Mouse (Mus musculus) layer of hippocampus, adult 2 months (tissue): ENCODE data around the gene Gosr2. TPM values are rescaled to one million over a fixed set of nuclear protein-coding genes. Genes with fewer than 3 reads are reported as not detected.
A peak's percentile ranks its signal among the peaks of the same experiment; 100 is the strongest.

Experiments
- DNase-seq, 2 experiments: peaks; one replicate each; pipeline ENCODE4 v3.0.0; 2022; ENCODE audit warnings: low spot score in 2 of 2
- H3K27ac ChIP-seq: fragments of 200-600 bp; 2 replicates; pipeline ENCODE4 v1.8.1; 2022
- H3K4me3 ChIP-seq: fragments of 200-600 bp; 2 replicates; pipeline ENCODE4 v1.8.1; 2022; ENCODE audit warnings: mild to moderate bottlenecking
- CTCF ChIP-seq: fragments of 200-600 bp; conservative IDR thresholded peaks from 2 replicates; pipeline ENCODE4 v1.8.1; 2022; ENCODE audit warnings: antibody characterized with exemption, mild to moderate bottlenecking, moderate library complexity
- total RNA-seq, 2 experiments: library from RNA; stranded (reverse); gene quantifications; 2 replicates each; pipeline ENCODE4 v1.2.3; 2021

Gene Gosr2
- total RNA-seq, 2 experiments from 2014 or later: 62.5 to 66.1 TPM

DNA sequence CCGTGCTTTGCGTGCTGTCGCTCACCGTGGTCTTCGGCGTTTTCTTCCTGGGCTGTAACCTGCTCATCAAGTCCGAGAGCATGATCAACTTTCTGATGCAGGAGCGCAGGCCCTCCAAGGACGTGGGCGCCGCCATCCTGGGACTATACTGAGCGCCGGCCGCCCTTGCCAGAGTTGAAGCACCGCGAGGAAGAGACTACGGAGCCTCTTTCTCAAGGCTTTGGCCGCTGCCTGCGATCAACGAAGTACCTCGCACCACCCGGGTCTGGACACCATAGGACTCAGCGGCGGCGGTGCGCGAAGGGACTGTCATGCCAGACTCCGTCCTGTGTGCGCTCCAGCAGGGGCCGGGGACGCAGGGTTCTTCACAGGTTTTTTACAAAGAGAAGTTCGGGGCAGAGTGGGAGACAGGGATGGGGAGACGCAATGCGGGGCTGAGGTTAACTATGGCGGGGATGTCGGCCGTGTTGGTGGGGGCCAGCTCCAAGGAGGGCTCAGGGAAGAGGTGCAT is 47.7 kb downstream of the Gosr2 start:
- peak overlapping the region; percentile 59 for H3K4me3 ChIP-seq
- peak overlapping the region; percentile 95 for H3K27ac ChIP-seq
- no peak for DNase-seq
- TF ChIP-seq CTCF: no peak

- H3K27ac ChIP-seq: peak within 1 kb of the TSS; percentile 95
- H3K4me3 ChIP-seq: peak within 1 kb of the TSS; percentile 59
- TF ChIP-seq CTCF: no peak
- peak; percentile 78 to 86 for DNase-seq
Observed at GRCm38 (mm10) chr11:103649301-103649982, 48.3 kb downstream of the Gosr2 start, which contains the start of gene Rprml. Gene Rprml (plus strand): TSS chr11:103649570.

DNA sequence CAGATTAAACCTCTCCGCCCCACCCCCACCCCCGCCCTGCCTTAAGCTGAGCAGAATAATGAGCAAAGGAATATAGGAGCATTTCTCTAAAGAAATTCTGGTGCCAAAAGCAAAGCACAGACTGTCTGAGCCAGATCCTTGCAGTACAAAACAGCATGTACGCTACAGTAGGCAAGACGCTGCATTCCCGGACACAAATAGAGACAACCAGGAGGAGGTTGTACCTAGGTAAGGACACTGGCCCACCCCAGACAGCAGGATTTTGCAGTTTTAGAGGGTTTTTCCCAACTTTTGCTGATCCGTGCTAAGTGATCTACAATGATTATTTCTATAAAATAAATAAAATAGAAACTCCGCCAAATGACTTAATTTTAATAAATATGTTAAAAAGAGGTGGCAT is 49.0 kb downstream of the Gosr2 start:
- Histone ChIP-seq H3K27ac (peak overlapping the region; percentile 95), H3K4me3 (peak overlapping the region; percentile 59)
- no peak for TF ChIP-seq CTCF
- peak in 1 of 2 experiments; percentile 24 for DNase-seq

DNA sequence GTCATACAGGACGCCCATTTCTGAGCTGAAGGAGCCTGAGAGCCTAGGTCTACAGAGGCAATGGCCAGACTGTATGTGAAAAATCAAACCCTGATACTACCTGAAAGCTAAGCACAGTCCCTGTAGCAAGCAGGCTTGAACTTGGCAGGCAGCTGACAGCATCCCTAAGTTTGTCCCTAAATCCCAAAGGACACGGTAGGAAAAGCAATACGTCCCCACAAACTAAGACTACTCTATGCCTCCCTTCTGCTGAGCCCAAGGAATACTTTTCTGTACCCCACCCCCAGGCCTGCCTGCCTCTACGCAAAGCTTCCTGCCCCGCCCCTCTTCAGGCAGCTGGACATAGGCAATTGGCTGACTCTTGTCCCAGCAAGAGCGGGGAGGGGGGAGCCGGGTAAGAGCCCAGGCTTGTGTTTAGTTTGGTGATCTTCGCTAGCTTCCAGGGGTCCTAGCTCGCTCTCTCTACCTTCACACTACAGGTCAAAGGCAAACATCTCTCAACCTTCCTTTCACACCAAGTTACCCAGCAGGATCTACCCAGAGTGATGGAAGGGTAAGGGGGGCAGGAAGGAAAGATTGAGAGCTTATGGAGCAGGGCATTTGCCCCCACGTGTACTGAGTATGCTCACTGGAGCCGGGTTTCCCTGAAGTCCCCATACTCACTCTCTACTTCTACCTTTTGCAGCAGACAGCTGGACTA is 49.6 kb downstream of the Gosr2 start:
- H3K4me3 ChIP-seq: no peak overlapping the region
- TF ChIP-seq CTCF: no peak
- H3K27ac ChIP-seq: peak overlapping the region; percentile 95; the same call in 1 of the 2 replicates
- DNase-seq: peak in 1 of 2 experiments; percentile 9

GRCm38 (mm10) chr11:103646301-103646700 is 51.4 kb downstream of the Gosr2 start:
- Histone ChIP-seq H3K27ac (no peak overlapping the region), H3K4me3 (no peak overlapping the region)
- DNase-seq: peak in 1 of 2 experiments; percentile 4
- TF ChIP-seq CTCF: no peak

GRCm38 (mm10) chr11:103645731-103646130 is 52.0 kb downstream of the Gosr2 start:
- no peak for TF ChIP-seq CTCF
- peak in 1 of 2 experiments; percentile 3 for DNase-seq
- Histone ChIP-seq H3K4me3 (no peak overlapping the region), H3K27ac (no peak overlapping the region)

- DNase-seq: peak in 1 of 2 experiments; percentile 11
- peak overlapping the region; percentile 60 for H3K27ac ChIP-seq
- no peak overlapping the region for H3K4me3 ChIP-seq
- no peak for TF ChIP-seq CTCF
Observed at GRCm38 (mm10) chr11:103643211-103643610, 54.5 kb downstream of the Gosr2 start.

- no peak overlapping the region for H3K27ac ChIP-seq
- peak; percentile 95 for TF ChIP-seq CTCF
- DNase-seq: peak; percentile 67 to 80
- H3K4me3 ChIP-seq: no peak overlapping the region
Observed at GRCm38 (mm10) chr11:103639407-103639946, 58.2 kb downstream of the Gosr2 start.

GRCm38 (mm10) chr11:103638790-103639189 is 58.9 kb downstream of the Gosr2 start, which contains the start of gene Lyzl6:
Gene Lyzl6 (minus strand): TSS chr11:103638890.
- H3K4me3 ChIP-seq: no peak within 1 kb of the TSS
- H3K27ac ChIP-seq: no peak within 1 kb of the TSS
- no peak for DNase-seq
- TF ChIP-seq CTCF: no peak

- Histone ChIP-seq H3K4me3 (no peak overlapping the region), H3K27ac (no peak overlapping the region)
- no peak for DNase-seq
- TF ChIP-seq CTCF: no peak
Observed at GRCm38 (mm10) chr11:103636261-103636660, 61.4 kb downstream of the Gosr2 start.

DNA sequence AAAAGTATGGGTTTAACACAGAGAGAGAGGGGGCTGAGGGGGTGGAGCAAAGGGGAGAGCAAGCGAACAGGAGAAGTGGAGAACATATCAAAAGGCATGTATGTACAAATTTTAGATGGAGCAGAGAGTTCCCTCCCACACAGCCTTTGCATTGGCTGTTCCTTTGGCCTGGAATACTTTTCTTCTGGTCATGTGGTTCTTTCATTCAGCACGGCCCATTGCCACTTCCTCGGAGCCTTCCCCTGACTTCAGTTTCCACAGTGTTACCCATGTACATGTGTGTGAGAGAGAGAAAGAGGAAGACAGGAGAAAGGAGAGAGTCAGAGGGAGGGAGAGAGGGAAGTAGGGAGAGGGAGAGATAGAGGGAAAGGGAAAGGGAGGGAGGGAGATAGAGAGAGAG is 62.2 kb downstream of the Gosr2 start:
- TF ChIP-seq CTCF: no peak
- H3K27ac ChIP-seq: no peak overlapping the region
- no peak overlapping the region for H3K4me3 ChIP-seq
- no peak for DNase-seq

GRCm38 (mm10) chr11:103634806-103635205 is 62.9 kb downstream of the Gosr2 start:
- H3K4me3 ChIP-seq: no peak overlapping the region
- no peak for DNase-seq
- H3K27ac ChIP-seq: no peak overlapping the region
- TF ChIP-seq CTCF: no peak

DNA sequence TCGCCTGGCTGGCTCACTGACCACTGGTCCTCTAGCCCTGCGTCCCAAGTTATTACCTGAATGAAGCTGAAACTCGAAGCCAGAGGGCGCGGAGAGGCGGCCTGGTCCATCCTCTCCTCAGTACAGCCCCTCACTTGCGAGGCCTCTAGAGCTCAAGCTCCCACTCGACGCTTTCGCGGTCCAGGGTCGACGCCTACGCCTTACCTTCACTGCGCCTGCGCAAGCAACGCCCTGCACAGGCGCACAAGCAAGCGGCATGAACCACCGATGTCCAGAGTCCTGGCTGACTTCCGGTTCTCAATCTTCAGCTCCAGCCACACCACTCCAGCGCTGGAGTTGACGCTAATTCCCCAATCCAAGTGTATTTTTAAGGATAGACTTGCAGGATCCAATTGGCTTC is 70.2 kb downstream of the Gosr2 start:
- TF ChIP-seq CTCF: no peak
- H3K4me3 ChIP-seq: no peak overlapping the region
- DNase-seq: no peak
- H3K27ac ChIP-seq: no peak overlapping the region

Other genes starting within 250 kb of the Gosr2 start
- not detected for gene Lrrc37a, start 193.3 kb downstream of the Gosr2 start, total RNA-seq
- not detected for gene Gm884, start 76.8 kb downstream of the Gosr2 start, total RNA-seq
- gene Lyzl6, start 59.0 kb downstream of the Gosr2 start, total RNA-seq: not detected
- gene Rprml, start 48.3 kb downstream of the Gosr2 start, total RNA-seq: 100 to 1,000 TPM; 102 to 117 TPM
- gene Wnt9b, start 51.9 kb upstream of the Gosr2 start, total RNA-seq: under 1 TPM; 0.34 to 0.36 TPM
- 1 to 10 TPM; 1.4 to 1.5 TPM for gene Wnt3, start 76.3 kb upstream of the Gosr2 start, total RNA-seq